ENCODE assay signal across 12 mouse cellular contexts in genomic region chr2:180234980-180235379, GRCm38 (mm10). TPM values are rescaled to one million over a fixed set of nuclear protein-coding genes. Genes with fewer than 3 reads are reported as not detected.
DNase-seq lines count a peak whose midpoint lies in the region; ATAC-seq and TF ChIP-seq lines count a peak whose summit lies in the region.
"Had no signal": no experiment of that assay in that cellular context is flagged by ENCODE, and none has a peak within 500 bp of the region (broad histone marks: within the 10 kb centered on the region; RNA-seq: fewer than 3 reads in every experiment).

No protein-coding gene starts in this region.

- H3K4me1 ChIP-seq in erythroblast, embryonic 14.5 days (ENCODE audit: control insufficient read depth) = peaks cover 65% of the 10 kb centered on the region
- peaks cover 35 to 46% of the 10 kb centered on the region in 2 experiments for H3K4me1 ChIP-seq in liver, embryonic 14.5 days (replicated peaks; ENCODE audit: control insufficient read depth in 2 of 2, insufficient read depth in 2 of 2, low read length in 1 of 2)
- no peaks in the 10 kb centered on the region for H3K4me1 ChIP-seq in midbrain, embryonic 15.5 days

- no peaks in the 10 kb centered on the region for H3K36me3 ChIP-seq in erythroblast, embryonic 14.5 days (ENCODE audit: control insufficient read depth)
- H3K36me3 ChIP-seq in liver, embryonic 14.5 days (replicated peaks; ENCODE audit: control insufficient read depth, insufficient read depth, low read depth) = no peaks in the 10 kb centered on the region
- no peaks in the 10 kb centered on the region for H3K36me3 ChIP-seq in midbrain, embryonic 15.5 days (replicated peaks)
- H3K36me3 ChIP-seq: forebrain, embryonic 15.5 days had no signal

- 59% methylated on average over 6 of the region's 6 CpGs for WGBS in liver, embryonic 14.5 days (ENCODE audit: insufficient replicate concordance)
- WGBS in midbrain, embryonic 15.5 days = 56% methylated on average over 6 of the region's 6 CpGs

- H3K4me3 ChIP-seq in erythroblast, embryonic 14.5 days (replicated peaks) = peak overlapping the region; percentile 55
- no peak overlapping the region for H3K4me3 ChIP-seq in liver, embryonic 14.5 days (ENCODE audit: insufficient read depth in 1 of 2, low read depth in 2 of 2, low read length in 2 of 2)
- no peak overlapping the region for H3K4me3 ChIP-seq in midbrain, embryonic 15.5 days
- H3K4me3 ChIP-seq: forebrain, embryonic 15.5 days had no signal

- H3K9me3 ChIP-seq in erythroblast, embryonic 14.5 days (ENCODE audit: control insufficient read depth, low read length) = 0 out of 2 replicates have a peak, but pooled peaks cover 3% of the 10 kb centered on the region
- H3K9me3 ChIP-seq in liver, embryonic 14.5 days (ENCODE audit: control insufficient read depth, low read length) = no peaks in the 10 kb centered on the region
- no peaks in the 10 kb centered on the region for H3K9me3 ChIP-seq in midbrain, embryonic 15.5 days
- H3K9me3 ChIP-seq: forebrain, embryonic 15.5 days had no signal

- no peak for TF ChIP-seq EP300 in liver, embryonic 14.5 days (IDR thresholded peaks at IDR 0.05; ENCODE audit: low read depth)

- DNase-seq in testis, postnatal 10 days (ENCODE audit: low spot score) = peak; percentile 43
- no peak for DNase-seq in testis, postnatal 14 days (ENCODE audit: low spot score)
- no peak for DNase-seq in liver, embryonic 14.5 days (ENCODE audit: low read depth in 3 of 3, low spot score in 3 of 3)
- DNase-seq in right cerebral cortex, postnatal 36 days (ENCODE audit: low spot score in 2 of 2) = no peak
- no peak for DNase-seq in urinary bladder, postnatal 10 days (ENCODE audit: low spot score)
- DNase-seq: cerebellum, adult 18-20 months; spleen, adult 18-20 months had no signal

- no peak for ATAC-seq in erythroblast, adult 5-6 weeks (replicated peaks; ENCODE audit: low FRiP score, poor library complexity, severe bottlenecking)
- ATAC-seq in liver, embryonic 14.5 days (ENCODE audit: insufficient read depth) = no peak
- no peak for ATAC-seq in midbrain, embryonic 15.5 days (replicated peaks)
- ATAC-seq: forebrain, embryonic 15.5 days had no signal

- TF ChIP-seq CTCF in liver, embryonic 14.5 days (IDR thresholded peaks at IDR 0.05; ENCODE audit: low read depth) = no peak

- no peaks in the 10 kb centered on the region for H3K27me3 ChIP-seq in erythroblast, embryonic 14.5 days (ENCODE audit: control insufficient read depth)
- no peaks in the 10 kb centered on the region for H3K27me3 ChIP-seq in liver, embryonic 14.5 days (ENCODE audit: control insufficient read depth, insufficient read depth, low read length)
- H3K27me3 ChIP-seq in midbrain, embryonic 15.5 days (replicated peaks) = no peaks in the 10 kb centered on the region
- H3K27me3 ChIP-seq: forebrain, embryonic 15.5 days had no signal

- H3K4me2 ChIP-seq in liver, embryonic 14.5 days (ENCODE audit: low read depth) = peak overlapping the region; percentile 69
- no peak overlapping the region for H3K4me2 ChIP-seq in midbrain, embryonic 15.5 days
- H3K4me2 ChIP-seq: forebrain, embryonic 15.5 days; hindbrain, embryonic 14.5 days had no signal

- H3K9ac ChIP-seq in liver, embryonic 14.5 days (replicated peaks) = no peak overlapping the region
- H3K9ac ChIP-seq in midbrain, embryonic 15.5 days = no peak overlapping the region
- H3K9ac ChIP-seq: forebrain, embryonic 15.5 days; hindbrain, embryonic 14.5 days had no signal

- no peak overlapping the region for H3K27ac ChIP-seq in liver, embryonic 14.5 days
- no peak overlapping the region for H3K27ac ChIP-seq in midbrain, embryonic 15.5 days
- H3K27ac ChIP-seq: forebrain, embryonic 15.5 days; hindbrain, embryonic 14.5 days had no signal

RNA-seq across cellular contexts. Expression of gene Lama5, which starts 9.3 kb away (rescaled TPM):
- 0.08 and 0.14 TPM in 2 replicates for polyA plus RNA-seq in erythroblast, embryonic 14.5 days (2012)
- 1.7 TPM in 1 of 2 replicates, not detected in the other for total RNA-seq in erythroblast, adult 5-6 weeks (2015; ENCODE audit: low replicate concordance)
- total RNA-seq in erythroblast, adult 5-6 weeks (2017; ENCODE audit: low replicate concordance) = 0.09 and 0.14 TPM in 2 replicates
- polyA plus RNA-seq in liver, embryonic 14.5 days (2012; rRNA removed) = 2.7 and 2.9 TPM in 2 replicates
- 1.7 and 1.9 TPM in 2 replicates for polyA plus RNA-seq in liver, embryonic 14.5 days (2014; fragmentation: Nextera tagmentation; extraction: Ambion mirVana)
- polyA plus RNA-seq in midbrain, embryonic 15.5 days (2015; fragmentation: Nextera tagmentation; extraction: Ambion mirVana) = 1.6 and 1.7 TPM in 2 replicates

RNA-seq across cellular contexts. Expression of gene Rps21, which starts 22.2 kb away (rescaled TPM):
- polyA plus RNA-seq in erythroblast, embryonic 14.5 days (2012) = 41.7 and 141 TPM in 2 replicates
- total RNA-seq in erythroblast, adult 5-6 weeks (2015; ENCODE audit: low replicate concordance) = 363 and 447 TPM in 2 replicates
- total RNA-seq in erythroblast, adult 5-6 weeks (2017; ENCODE audit: low replicate concordance) = 275 and 320 TPM in 2 replicates
- polyA plus RNA-seq in liver, embryonic 14.5 days (2012; rRNA removed) = 1,402 and 1,840 TPM in 2 replicates
- 511 and 539 TPM in 2 replicates for polyA plus RNA-seq in liver, embryonic 14.5 days (2014; fragmentation: Nextera tagmentation; extraction: Ambion mirVana)
- 284 and 315 TPM in 2 replicates for polyA plus RNA-seq in midbrain, embryonic 15.5 days (2015; fragmentation: Nextera tagmentation; extraction: Ambion mirVana)

RNA-seq across cellular contexts. Expression of gene Cables2, which starts 38.3 kb away (rescaled TPM):
- 0.77 and 1.2 TPM in 2 replicates for polyA plus RNA-seq in erythroblast, embryonic 14.5 days (2012)
- 2.5 and 4.6 TPM in 2 replicates for total RNA-seq in erythroblast, adult 5-6 weeks (2015; ENCODE audit: low replicate concordance)
- 2.7 and 4.9 TPM in 2 replicates for total RNA-seq in erythroblast, adult 5-6 weeks (2017; ENCODE audit: low replicate concordance)
- polyA plus RNA-seq in liver, embryonic 14.5 days (2012; rRNA removed) = 4.9 and 5.6 TPM in 2 replicates
- polyA plus RNA-seq in liver, embryonic 14.5 days (2014; fragmentation: Nextera tagmentation; extraction: Ambion mirVana) = 3.3 and 4.9 TPM in 2 replicates
- 31.3 and 32.0 TPM in 2 replicates for polyA plus RNA-seq in midbrain, embryonic 15.5 days (2015; fragmentation: Nextera tagmentation; extraction: Ambion mirVana)

RNA-seq across cellular contexts. Expression of gene Rbbp8nl, which starts 54.7 kb away (rescaled TPM):
- polyA plus RNA-seq in erythroblast, embryonic 14.5 days (2012) = not detected in 2 replicates
- not detected in 2 replicates for total RNA-seq in erythroblast, adult 5-6 weeks (2015; ENCODE audit: low replicate concordance)
- not detected in 2 replicates for total RNA-seq in erythroblast, adult 5-6 weeks (2017; ENCODE audit: low replicate concordance)
- polyA plus RNA-seq in liver, embryonic 14.5 days (2012; rRNA removed) = 0.02 TPM in 2 replicates
- not detected in 2 replicates for polyA plus RNA-seq in liver, embryonic 14.5 days (2014; fragmentation: Nextera tagmentation; extraction: Ambion mirVana)
- not detected in 2 replicates for polyA plus RNA-seq in midbrain, embryonic 15.5 days (2015; fragmentation: Nextera tagmentation; extraction: Ambion mirVana)
- polyA plus RNA-seq: forebrain, embryonic 15.5 days; hindbrain, embryonic 14.5 days had no signal
